Mouse (Mus musculus) NIH3T3 (cell line): Measurements from ENCODE around the gene Scaf4.

Source experiments
- DNase-seq: peaks from one replicate; pipeline ENCODE4 v3.0.0-alpha.2; 2012; ENCODE audit warnings: low read depth

The Scaf4 gene

GRCm38 (mm10) chr16:90283905-90284891, at the start of gene Scaf4:
TSS of gene Scaf4 (minus strand) at chr16:90284503.
- peak; percentile 95 for DNase-seq

- no peak for DNase-seq
Measured at GRCm38 (mm10) chr16:90332553-90332952, 48.2 kb upstream of the Scaf4 start.

- DNase-seq = no peak
Measured at GRCm38 (mm10) chr16:90330979-90331378, 46.7 kb upstream of the Scaf4 start.

GRCm38 (mm10) chr16:90329511-90329910, 45.2 kb upstream of the Scaf4 start:
- DNase-seq = no peak

- DNase-seq = peak; percentile 82
Measured at GRCm38 (mm10) chr16:90322850-90323528, 38.7 kb upstream of the Scaf4 start.

GRCm38 (mm10) chr16:90319321-90319720, 35.0 kb upstream of the Scaf4 start:
- DNase-seq = no peak

- no peak for DNase-seq
Measured at GRCm38 (mm10) chr16:90318372-90318926, 34.1 kb upstream of the Scaf4 start.

GRCm38 (mm10) chr16:90317777-90318176, 33.5 kb upstream of the Scaf4 start:
- DNase-seq = no peak

- DNase-seq = no peak
Measured at GRCm38 (mm10) chr16:90315881-90316280, 31.6 kb upstream of the Scaf4 start.

GRCm38 (mm10) chr16:90312449-90313082, 28.3 kb upstream of the Scaf4 start:
- DNase-seq = peak; percentile 71

- DNase-seq = no peak
Measured at GRCm38 (mm10) chr16:90310488-90311135, 26.3 kb upstream of the Scaf4 start.

GRCm38 (mm10) chr16:90309784-90310183, 25.5 kb upstream of the Scaf4 start:
- DNase-seq = no peak

GRCm38 (mm10) chr16:90303988-90304299, 19.6 kb upstream of the Scaf4 start:
- DNase-seq = no peak

- DNase-seq = no peak
Measured at GRCm38 (mm10) chr16:90303286-90303987, 19.1 kb upstream of the Scaf4 start.

GRCm38 (mm10) chr16:90301706-90302105, 17.4 kb upstream of the Scaf4 start:
- no peak for DNase-seq

GRCm38 (mm10) chr16:90300896-90301295, 16.6 kb upstream of the Scaf4 start:
- no peak for DNase-seq

- no peak for DNase-seq
Measured at GRCm38 (mm10) chr16:90299591-90299990, 15.3 kb upstream of the Scaf4 start.

- DNase-seq = no peak
Measured at GRCm38 (mm10) chr16:90298426-90299300, 14.4 kb upstream of the Scaf4 start.

- DNase-seq = no peak
Measured at GRCm38 (mm10) chr16:90297479-90298425, 13.4 kb upstream of the Scaf4 start.
